Mouse (Mus musculus): ENCODE data around the gene 2010315B03Rik.
"Not testable (repeated sequence)": the region's sequence is repeated elsewhere in the genome, so short reads cannot be mapped to it uniquely, and the experiment has no call there.

The 2010315B03Rik gene

GRCm38 (mm10) chr9:124312171-124313142, at the start of gene 2010315B03Rik:
Gene 2010315B03Rik (minus strand): TSS chr9:124312696.
- peak; percentile 78 to 82 for DNase-seq (ENCODE audit: low spot score in 2 of 2)

GRCm38 (mm10) chr9:124311502-124311901, 994 bp downstream of the 2010315B03Rik start:
- no peak for DNase-seq (ENCODE audit: low spot score in 2 of 2)

- no peak for DNase-seq (ENCODE audit: low spot score in 2 of 2)
Observed at GRCm38 (mm10) chr9:124288329-124288728, 24.2 kb downstream of the 2010315B03Rik start.

GRCm38 (mm10) chr9:124281912-124282686, 30.4 kb downstream of the 2010315B03Rik start:
- DNase-seq (ENCODE audit: low spot score in 2 of 2), result peak; percentile 74 to 78

- no peak for DNase-seq (ENCODE audit: low spot score in 2 of 2)
Observed at GRCm38 (mm10) chr9:124281448-124281791, 31.1 kb downstream of the 2010315B03Rik start.

- no peak for DNase-seq (ENCODE audit: low spot score in 2 of 2)
Observed at GRCm38 (mm10) chr9:124280576-124281447, 31.7 kb downstream of the 2010315B03Rik start.

GRCm38 (mm10) chr9:124279300-124279699, 33.2 kb downstream of the 2010315B03Rik start:
- no peak for DNase-seq (ENCODE audit: low spot score in 2 of 2)

- DNase-seq (ENCODE audit: low spot score in 2 of 2), result no peak
Observed at GRCm38 (mm10) chr9:124275064-124275463, 37.4 kb downstream of the 2010315B03Rik start.

GRCm38 (mm10) chr9:124273172-124273571, 39.3 kb downstream of the 2010315B03Rik start:
- DNase-seq (ENCODE audit: low spot score in 2 of 2), result no peak

- DNase-seq (ENCODE audit: low spot score in 2 of 2), result no peak
Observed at GRCm38 (mm10) chr9:124267929-124268328, 44.6 kb downstream of the 2010315B03Rik start.

- DNase-seq (ENCODE audit: low spot score in 2 of 2), result no peak
Observed at GRCm38 (mm10) chr9:124267493-124267892, 45.0 kb downstream of the 2010315B03Rik start.

GRCm38 (mm10) chr9:124262987-124263717, 49.3 kb downstream of the 2010315B03Rik start:
- DNase-seq (ENCODE audit: low spot score in 2 of 2), result no peak

GRCm38 (mm10) chr9:124258067-124258556, 54.4 kb downstream of the 2010315B03Rik start:
- DNase-seq (ENCODE audit: low spot score in 2 of 2), result no peak

- DNase-seq (ENCODE audit: low spot score in 2 of 2), result peak in 1 of 2 experiments; percentile 24
Observed at GRCm38 (mm10) chr9:124257200-124258066, 55.1 kb downstream of the 2010315B03Rik start.

- not testable (repeated sequence) for DNase-seq (ENCODE audit: low spot score in 2 of 2)
Observed at GRCm38 (mm10) chr9:124256271-124257199, 56.0 kb downstream of the 2010315B03Rik start.

GRCm38 (mm10) chr9:124251438-124251837, 61.1 kb downstream of the 2010315B03Rik start:
- DNase-seq (ENCODE audit: low spot score in 2 of 2), result no peak
